Mouse (Mus musculus) olfactory bulb, adult 2 months (tissue): Measurements from ENCODE around the gene Gm6377. TPM values are rescaled to one million over a fixed set of nuclear protein-coding genes. Genes with fewer than 3 reads are reported as not detected.

Experiments
- H3K27ac ChIP-seq: fragments of 200-500 bp; 2 replicates; pipeline ENCODE4 v1.5.1; 2012; ENCODE audit warnings: low read depth, low read length; ENCODE audit not compliant: insufficient read depth
- H3K4me1 ChIP-seq: fragments of 200-500 bp; 2 replicates; pipeline ENCODE4 v1.6.1; 2012; ENCODE audit warnings: low read length; ENCODE audit not compliant: control insufficient read depth, insufficient read depth
- H3K4me3 ChIP-seq: fragments of 200-500 bp; 2 replicates; pipeline ENCODE4 v1.5.1; 2012; ENCODE audit warnings: mild to moderate bottlenecking, low read depth, low read length, moderate library complexity; ENCODE audit not compliant: insufficient read depth
- CTCF ChIP-seq: fragments of 200-500 bp; IDR thresholded peaks from 2 replicates; pipeline ENCODE4 v1.5.1; 2012; ENCODE audit warnings: low read depth, mild to moderate bottlenecking, low read length, moderate library complexity; ENCODE audit not compliant: insufficient read depth
- POLR2A ChIP-seq: fragments of 200-500 bp; IDR thresholded peaks from 2 replicates; pipeline ENCODE4 v1.6.1; 2012; ENCODE audit warnings: mild to moderate bottlenecking, low read depth, low read length, moderate library complexity; ENCODE audit not compliant: insufficient read depth
- WGBS: fragments of 180-500 bp; shearing (Covaris S2); methylation state at CpG from one replicate; pipeline ENCODE4 v1.1.7; 2018; 5-methylcytosine and 5-hydroxymethylcytosine counted together
- polyA plus RNA-seq: library from polyadenylated mRNA; stranded (reverse); fragments of >200 nt; gene quantifications from 2 replicates; pipeline ENCODE4 v1.2.4, GENCODE M21; 2012; ENCODE audit warnings: low replicate concordance; ENCODE audit not compliant: missing spikeins, insufficient read depth, insufficient read length

Gm6377 gene
- polyA plus RNA-seq = not detected in 2 replicates

GRCm38 (mm10) chrX:109196468-109196867, at the start of gene Gm6377:
Gene Gm6377 (plus strand): TSS chrX:109196756.
- no peak for TF ChIP-seq POLR2A
- no peak for TF ChIP-seq CTCF
- Histone ChIP-seq H3K27ac (no peak within 1 kb of the TSS), H3K4me1 (no peaks in the 10 kb centered on the region), H3K4me3 (no peak within 1 kb of the TSS)
- WGBS = 77% methylated on average over 4 of the region's 4 CpGs

GRCm38 (mm10) chrX:109147108-109147507, 49.4 kb upstream of the Gm6377 start:
- Histone ChIP-seq H3K27ac (no peak overlapping the region), H3K4me1 (no peaks in the 10 kb centered on the region), H3K4me3 (no peak overlapping the region)
- WGBS = 90% methylated on average over 3 of the region's 3 CpGs
- TF ChIP-seq CTCF (no peak), POLR2A (no peak)

GRCm38 (mm10) chrX:109151228-109151627, 45.3 kb upstream of the Gm6377 start:
- Histone ChIP-seq H3K4me1 (no peaks in the 10 kb centered on the region), H3K4me3 (no peak overlapping the region), H3K27ac (no peak overlapping the region)
- no peak for TF ChIP-seq CTCF
- TF ChIP-seq POLR2A = no peak
- 92% methylated on average over 2 of the region's 2 CpGs for WGBS

- H3K27ac ChIP-seq = no peak overlapping the region
- 76% methylated on average over 1 of the region's 1 CpGs for WGBS
These were observed 36.2 kb upstream of the Gm6377 start for GRCm38 (mm10) chrX:109160326-109160725.

GRCm38 (mm10) chrX:109160901-109161300, 35.7 kb upstream of the Gm6377 start:
- no peaks in the 10 kb centered on the region for H3K4me1 ChIP-seq
- H3K4me3 ChIP-seq = no peak overlapping the region
- H3K27ac ChIP-seq = no peak overlapping the region
- WGBS = 82% methylated on average over 4 of the region's 4 CpGs
- TF ChIP-seq POLR2A (no peak), CTCF (no peak)

More at GRCm38 (mm10) chrX:109160326-109160725, 36.2 kb upstream of the Gm6377 start:
- Histone ChIP-seq H3K4me1 (no peaks in the 10 kb centered on the region), H3K4me3 (no peak overlapping the region)
- no peak for TF ChIP-seq POLR2A
- TF ChIP-seq CTCF = no peak

GRCm38 (mm10) chrX:109175038-109175437, 21.5 kb upstream of the Gm6377 start:
- WGBS = 77% methylated on average over 2 of the region's 2 CpGs
- no peak overlapping the region for H3K4me3 ChIP-seq
- TF ChIP-seq CTCF (no peak), POLR2A (no peak)
- no peaks in the 10 kb centered on the region for H3K4me1 ChIP-seq
- no peak overlapping the region for H3K27ac ChIP-seq

- 40% methylated on average over 3 of the region's 3 CpGs for WGBS
These were observed 21.1 kb upstream of the Gm6377 start for GRCm38 (mm10) chrX:109175470-109175869.

GRCm38 (mm10) chrX:109184706-109185478, 11.7 kb upstream of the Gm6377 start:
- WGBS = 80% methylated on average over 4 of the region's 4 CpGs
- Histone ChIP-seq H3K4me3 (no peak overlapping the region), H3K27ac (no peak overlapping the region), H3K4me1 (no peaks in the 10 kb centered on the region)
- TF ChIP-seq POLR2A (no peak), CTCF (no peak)

More at GRCm38 (mm10) chrX:109175470-109175869, 21.1 kb upstream of the Gm6377 start:
- no peak overlapping the region for H3K27ac ChIP-seq
- no peak for TF ChIP-seq POLR2A
- TF ChIP-seq CTCF = no peak
- H3K4me3 ChIP-seq = no peak overlapping the region
- H3K4me1 ChIP-seq = no peaks in the 10 kb centered on the region

- 86% methylated on average over 4 of the region's 4 CpGs for WGBS
- Histone ChIP-seq H3K4me3 (no peak overlapping the region), H3K4me1 (no peaks in the 10 kb centered on the region), H3K27ac (no peak overlapping the region)
- TF ChIP-seq CTCF (no peak), POLR2A (no peak)
These were observed 6.9 kb upstream of the Gm6377 start for GRCm38 (mm10) chrX:109189607-109190006.
